Mouse (Mus musculus) lung, adult 2 months (tissue): Measurements from ENCODE around the gene Tcf7l2.

Experiments
- CTCF ChIP-seq: fragments of 200-500 bp; IDR thresholded peaks from 2 replicates; pipeline ENCODE4 v1.5.1; 2011; ENCODE audit warnings: mild to moderate bottlenecking, low read length, control low read depth; ENCODE audit not compliant: insufficient read depth
- POLR2A ChIP-seq: fragments of 200-500 bp; IDR thresholded peaks from 2 replicates; pipeline ENCODE4 v1.6.1; 2011; ENCODE audit warnings: low read depth, mild to moderate bottlenecking, control low read depth, low read length, borderline replicate concordance; ENCODE audit errors: extremely low read depth

DNA sequence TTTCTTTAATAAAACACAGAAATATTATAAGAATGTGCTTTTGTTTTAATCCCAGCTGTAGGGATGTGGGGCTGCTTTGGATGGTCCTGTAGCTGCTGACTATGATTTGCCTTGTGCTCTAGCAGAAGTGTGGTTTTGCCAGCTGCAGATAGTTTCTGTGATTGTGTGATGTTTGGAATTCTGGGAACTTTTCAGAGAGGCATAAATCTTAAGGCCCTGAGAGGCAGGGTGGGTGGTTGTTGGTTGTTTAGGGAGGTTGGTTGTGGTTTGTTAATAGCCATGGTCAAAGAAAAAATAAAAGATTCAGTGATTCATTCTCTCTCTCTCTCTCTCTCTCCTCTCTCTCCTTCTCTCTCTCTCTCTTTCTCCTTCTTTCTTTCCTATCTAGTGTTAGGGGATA is 57.8 kb downstream of the Tcf7l2 start:
- TF ChIP-seq CTCF, result no peak
- no peak for TF ChIP-seq POLR2A
